Mouse (Mus musculus): ENCODE data around the gene Hoxa2.

Hoxa2 gene

DNA sequence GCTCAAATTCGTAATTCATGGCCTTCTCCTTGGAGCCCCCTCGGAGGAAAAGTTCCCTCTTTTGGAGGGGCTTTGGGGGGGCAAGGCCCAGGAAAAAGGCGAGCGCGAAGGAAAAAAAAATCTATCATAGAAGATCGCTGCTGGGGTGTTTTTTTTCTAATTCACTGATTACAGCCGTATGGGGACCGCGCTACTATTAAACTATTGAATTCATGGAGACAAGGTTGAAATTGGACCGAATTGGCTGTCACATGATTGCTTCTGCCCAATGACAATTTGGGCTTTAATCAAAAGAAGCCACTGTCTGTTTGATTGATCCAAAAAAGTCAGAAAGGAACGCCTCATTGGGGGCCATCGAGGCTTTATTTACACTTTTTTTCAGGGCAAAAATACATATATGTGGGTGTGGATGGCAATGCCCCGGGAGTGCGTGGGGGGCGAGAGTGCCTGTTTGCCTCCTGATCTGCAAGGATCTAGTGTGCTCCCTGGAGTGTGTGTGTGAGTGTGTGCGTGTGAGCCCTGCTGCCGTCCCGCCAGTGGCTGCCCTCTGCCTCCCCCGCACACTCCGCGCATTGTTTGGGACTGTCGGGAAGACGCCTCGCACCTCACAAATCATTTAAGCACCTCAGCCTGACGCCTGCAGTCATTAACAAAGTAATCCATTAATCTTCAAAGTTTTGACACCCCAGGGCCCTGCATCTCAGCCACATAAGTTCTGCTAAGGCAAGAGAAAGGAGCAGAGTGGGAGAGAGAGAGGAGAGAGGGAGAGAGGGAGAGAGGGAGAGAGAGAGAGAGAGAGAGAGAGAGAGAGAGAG, at the start of gene Hoxa2:
TSS of gene Hoxa2 (minus strand) at position 206 of the 815 bp plus-strand sequence.
- DNase-seq: no peak

DNA sequence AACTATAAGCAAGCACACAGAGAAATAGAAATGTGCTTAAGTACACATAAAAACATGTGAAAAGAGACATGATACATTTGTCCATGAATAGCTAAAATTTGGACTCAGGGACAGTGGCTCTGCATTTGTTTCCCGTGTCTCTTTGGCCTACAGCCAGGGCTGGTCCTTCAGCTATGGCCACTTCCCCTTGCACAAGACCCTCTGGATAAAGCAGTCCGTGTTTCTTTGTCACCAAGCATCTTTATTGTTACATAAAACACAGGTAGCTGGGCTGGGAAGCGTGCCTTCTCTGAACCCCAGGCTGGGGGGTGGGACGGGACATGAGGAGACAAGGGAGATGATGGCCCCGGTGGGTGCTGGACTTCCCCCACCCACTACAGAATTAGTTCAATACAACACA, 49.6 kb upstream of the Hoxa2 start:
- no peak for DNase-seq

DNA sequence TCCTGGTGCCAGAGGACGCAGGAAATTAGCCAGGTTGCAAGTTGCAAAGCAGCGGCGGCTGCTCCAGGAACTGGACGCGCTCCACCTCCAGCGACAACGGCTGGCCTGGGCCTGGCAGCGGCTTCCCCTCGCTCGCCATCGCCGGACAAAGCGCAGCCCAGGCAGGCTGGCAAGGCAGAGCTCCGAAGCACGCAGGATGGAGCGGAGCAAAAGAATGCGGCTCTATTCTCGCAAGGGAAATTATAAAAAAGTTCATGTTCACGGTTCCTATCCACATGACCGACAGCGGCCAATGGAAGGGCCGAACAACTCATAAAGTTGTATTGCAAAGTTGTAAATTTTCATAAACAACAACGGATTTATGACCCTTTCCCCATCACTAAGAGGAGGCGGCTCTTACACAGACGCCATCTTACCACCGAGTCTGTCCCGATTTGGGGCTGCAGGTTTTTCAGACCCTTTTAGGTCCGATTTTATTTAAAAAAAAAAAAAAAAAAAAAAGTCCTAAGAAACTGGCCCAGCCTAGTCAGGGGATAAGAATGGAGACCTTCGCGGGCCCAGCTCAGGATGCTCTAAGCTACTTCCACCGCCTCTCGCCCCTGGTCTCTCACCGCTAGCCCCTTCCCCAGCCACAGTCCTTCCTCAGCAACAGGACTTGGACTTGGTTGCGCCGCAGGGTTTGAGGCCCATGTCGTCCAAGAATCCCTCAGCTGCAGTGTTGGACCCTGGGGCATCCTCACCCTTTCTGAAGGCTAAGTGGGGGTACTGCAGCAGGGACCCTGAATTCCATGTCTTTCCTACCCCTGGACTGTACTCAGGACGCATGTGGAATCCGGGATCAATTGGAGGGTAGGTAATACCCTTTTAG, 48.7 kb upstream of the Hoxa2 start, which contains the start of the genes Hoxa3 and Gm28308:
TSS of gene Hoxa3 (minus strand) at position 218 of the 868 bp plus-strand sequence.
TSS of gene Gm28308 (minus strand) at position 221 of the 868 bp plus-strand sequence.
- DNase-seq: peak in 1 of 2 experiments; percentile 17

DNA sequence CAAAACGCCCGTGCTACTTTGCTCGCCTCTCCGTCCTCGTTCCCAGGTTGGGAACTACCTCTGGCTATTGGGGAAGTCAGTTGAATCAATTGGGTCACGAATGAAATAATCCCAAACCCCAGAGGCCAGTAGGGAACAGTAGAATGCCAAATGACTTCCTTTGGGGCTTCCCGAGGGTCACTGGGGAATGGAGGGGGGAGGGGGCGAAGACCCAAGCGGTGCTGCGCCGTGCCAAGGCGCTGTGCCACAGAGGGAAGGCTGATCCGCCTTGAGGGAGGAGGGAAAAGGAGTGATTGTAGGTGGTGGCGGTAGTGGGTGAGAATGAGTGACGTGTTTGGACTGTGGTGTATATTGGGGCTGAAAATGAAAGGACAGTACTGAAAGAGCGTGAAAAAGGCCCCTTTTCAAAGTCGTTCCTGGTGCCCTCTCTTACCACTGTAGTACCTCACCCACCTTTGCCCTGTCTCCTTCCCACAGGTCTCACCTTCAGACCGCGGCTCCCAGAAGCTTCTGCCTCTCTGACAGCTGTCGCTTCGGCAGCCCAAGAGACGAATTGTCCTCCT, 48.0 kb upstream of the Hoxa2 start:
- DNase-seq: peak in 1 of 2 experiments; percentile 7

DNA sequence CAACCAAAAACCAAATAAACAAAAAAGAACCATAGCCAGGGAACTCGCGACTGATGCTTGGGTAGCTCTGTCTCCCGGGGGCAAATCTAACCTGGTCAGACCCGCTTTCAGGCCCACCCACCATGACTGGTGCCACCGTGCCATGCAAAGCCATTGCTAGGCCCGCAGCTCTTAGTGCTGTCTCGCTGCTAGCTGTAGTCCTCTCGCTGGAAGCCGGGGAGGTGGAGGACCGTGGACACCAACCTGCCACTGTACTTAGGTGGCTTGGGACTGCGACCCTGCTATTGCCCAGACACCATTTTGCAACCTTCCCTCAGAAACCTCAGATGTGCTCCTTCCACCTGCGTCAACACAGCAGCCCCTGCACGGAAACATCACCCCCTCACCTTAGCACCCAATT, 47.3 kb upstream of the Hoxa2 start:
- DNase-seq: peak in 1 of 2 experiments; percentile 11

DNA sequence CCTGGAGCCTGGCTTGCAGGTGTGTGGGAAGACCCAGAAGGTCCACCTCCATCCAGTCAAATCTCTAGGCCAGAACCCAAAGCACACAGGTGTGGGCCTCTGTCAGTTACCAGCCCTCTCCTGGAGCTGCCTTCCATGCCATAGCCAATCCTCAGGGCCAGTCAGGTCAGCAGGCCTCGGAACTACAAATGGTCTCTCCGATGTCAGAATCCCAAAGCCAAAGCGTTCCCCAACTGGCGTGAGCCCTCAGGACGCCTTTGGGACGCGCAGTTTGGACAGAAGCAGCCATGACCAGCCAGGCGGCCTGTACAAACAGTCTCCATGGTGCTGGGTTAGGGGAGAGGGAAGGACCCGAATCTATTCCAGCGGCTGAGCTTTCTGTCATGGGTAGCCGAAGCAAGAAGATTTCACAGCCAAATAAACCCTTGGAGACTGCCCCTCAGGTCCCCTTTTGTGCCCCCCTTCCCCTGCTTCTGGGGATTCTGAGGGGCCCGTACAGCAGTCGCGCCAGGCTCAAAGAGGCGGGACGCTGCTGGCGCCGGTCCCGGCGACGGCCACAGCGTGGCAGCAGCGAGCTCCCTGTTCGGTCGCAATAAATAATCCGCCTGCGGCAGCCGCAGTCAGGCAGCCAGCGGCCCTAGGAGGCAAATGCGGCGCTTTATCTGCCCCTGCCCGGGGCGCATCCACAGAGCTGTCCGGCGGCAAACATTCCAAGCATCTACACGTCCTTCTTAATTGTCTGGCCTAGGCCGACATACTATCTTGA, 46.7 kb upstream of the Hoxa2 start:
- peak; percentile 72 to 75 for DNase-seq

DNA sequence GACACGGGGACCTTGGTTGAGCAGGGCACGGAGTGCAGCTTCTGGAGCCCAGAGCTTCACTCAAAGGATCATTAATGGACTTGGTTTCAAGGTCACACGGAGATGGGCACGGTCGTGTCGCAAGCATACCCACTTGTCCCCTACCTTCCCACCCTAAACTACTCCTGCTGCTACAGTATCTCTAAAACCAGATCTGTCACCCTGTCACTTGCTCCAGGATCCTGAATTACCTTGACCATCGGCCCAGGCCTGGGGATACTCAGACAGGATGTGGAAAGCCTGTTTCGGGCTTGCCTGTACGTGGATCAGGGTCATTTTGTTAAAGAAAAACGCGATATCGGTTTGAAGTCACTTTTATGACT, 45.0 kb upstream of the Hoxa2 start:
- DNase-seq: no peak

DNA sequence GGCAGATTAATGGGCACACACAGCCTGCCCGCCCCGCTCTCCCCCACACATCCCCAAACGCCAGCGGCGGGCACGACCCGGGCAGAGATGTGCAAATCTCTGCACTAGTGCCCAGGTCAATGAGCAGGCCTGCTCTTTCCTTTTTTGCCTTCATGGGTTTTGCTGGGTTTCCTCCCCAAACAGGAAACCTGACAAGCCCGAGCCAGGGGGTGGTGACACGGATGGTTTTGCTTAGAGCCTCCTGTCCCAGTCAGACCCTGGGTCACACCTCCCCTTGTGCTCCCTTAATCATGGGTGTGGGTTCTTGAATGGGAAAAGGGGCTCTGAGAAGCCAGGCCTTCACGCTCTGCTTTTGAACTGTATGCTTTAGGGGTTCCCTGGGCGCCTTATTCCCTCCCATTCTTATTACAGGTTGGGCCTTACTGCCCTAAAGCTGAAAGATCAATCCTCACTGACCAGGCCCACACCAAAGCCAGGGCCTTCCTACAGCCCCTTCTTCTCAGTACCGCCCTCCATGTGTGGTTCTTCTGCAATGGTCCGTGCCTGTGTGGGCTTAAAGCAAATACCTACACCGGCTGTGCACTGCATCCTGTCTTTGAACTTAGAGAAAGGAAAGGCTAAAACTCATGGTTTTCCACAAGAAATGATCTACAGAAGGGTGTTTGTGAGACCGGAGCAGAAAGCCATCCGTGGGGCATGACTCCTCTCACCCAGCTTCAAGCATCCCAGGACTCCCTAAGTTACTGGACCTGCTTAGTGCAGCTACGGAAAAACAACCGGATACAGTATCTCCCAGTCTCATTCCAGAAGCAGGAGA, 44.4 kb upstream of the Hoxa2 start:
- DNase-seq: no peak

DNA sequence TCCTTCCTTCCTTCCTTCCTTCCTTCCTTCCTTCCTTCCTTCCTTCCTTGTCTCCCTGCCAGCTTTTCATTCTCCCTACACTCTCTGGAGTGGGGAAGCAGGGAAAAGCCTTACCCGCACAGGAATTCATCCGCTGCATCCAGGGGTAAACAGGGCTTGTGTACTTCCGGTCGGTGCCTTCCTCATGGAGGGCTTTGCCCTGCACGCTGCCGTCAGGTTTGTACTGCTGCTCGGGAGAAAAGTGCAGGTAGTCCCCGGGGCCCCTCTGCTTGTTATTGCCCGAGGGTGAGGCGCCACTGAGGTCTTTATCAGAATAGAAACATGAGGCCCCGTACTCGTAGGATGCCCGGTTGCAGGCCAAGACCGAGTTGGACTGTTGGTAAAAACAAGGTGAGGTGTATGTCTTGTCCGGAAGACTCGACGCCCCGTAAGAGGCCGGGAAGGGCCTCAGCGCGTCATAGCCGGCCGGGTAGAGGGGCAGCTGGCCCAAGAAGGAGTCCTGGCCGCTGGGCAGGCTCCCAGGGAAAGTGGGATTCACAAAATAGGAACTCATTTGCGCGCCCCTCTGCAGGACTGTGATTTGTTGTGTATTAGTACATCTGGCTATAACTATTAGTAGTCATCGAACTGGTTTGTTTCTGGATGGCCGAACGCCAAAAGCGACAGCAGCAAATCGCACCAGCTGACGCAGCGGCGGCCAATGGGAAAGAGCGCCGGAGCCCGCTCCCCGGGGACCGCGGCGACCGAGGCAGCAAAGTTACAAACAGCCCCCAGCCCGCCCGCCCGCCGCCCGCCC, 43.6 kb upstream of the Hoxa2 start, which contains the start of gene Hoxa6:
TSS of gene Hoxa6 (minus strand) at position 651 of the 796 bp plus-strand sequence.
- DNase-seq: no peak

DNA sequence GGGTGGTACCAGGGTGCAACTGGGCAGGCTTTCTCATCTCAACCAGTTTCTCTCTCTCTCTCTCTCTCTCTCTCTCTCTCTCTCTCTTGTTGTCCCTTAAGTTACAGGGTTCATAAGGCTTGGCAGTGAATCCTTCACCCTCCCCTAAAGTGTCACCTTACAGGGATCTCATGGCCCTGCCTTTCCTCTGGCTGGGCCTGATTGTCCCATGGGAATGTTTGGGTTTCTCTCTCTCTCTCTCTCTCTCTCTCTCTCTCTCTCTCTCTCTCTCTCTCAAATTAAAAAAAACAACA, 43.0 kb upstream of the Hoxa2 start:
- no peak for DNase-seq

DNA sequence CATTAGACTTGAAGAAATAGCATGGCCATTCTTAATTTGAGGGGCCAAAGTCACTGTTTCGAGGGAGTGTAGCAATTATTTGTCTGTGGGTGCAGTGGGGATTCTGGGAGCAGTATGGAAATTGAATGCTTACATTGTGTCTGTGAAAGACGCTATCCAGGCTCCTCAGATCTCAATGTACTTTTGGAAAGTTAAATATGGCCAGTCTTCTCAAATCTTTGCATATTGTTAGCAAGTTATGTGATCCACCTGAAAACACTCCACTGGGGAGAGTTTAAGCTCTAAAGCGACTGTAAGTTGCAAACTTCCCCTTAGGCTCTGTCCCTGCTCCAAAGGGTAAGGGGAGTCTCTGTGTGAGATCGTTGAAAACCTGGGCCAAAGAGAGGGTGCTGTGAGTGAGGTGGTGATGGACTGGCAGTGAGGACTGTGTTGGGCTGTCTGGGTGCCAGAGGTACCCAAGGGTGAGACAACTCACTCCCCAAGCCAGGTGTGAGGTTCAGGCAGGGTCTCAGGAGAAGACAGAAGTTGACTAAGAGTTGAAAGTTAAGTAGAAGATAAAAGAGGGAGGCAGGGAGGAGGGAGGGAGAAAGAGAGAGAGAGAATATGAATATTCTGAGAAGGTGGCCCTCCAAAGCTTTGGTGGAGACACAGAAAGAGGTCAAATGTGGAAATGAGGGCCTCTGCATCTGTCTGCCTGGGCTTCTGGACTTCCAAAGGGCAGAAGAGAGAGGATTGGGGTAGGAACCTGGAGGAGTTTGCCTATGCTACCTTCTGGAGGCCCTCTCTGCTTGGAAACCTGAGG, 42.5 kb upstream of the Hoxa2 start:
- no peak for DNase-seq

DNA sequence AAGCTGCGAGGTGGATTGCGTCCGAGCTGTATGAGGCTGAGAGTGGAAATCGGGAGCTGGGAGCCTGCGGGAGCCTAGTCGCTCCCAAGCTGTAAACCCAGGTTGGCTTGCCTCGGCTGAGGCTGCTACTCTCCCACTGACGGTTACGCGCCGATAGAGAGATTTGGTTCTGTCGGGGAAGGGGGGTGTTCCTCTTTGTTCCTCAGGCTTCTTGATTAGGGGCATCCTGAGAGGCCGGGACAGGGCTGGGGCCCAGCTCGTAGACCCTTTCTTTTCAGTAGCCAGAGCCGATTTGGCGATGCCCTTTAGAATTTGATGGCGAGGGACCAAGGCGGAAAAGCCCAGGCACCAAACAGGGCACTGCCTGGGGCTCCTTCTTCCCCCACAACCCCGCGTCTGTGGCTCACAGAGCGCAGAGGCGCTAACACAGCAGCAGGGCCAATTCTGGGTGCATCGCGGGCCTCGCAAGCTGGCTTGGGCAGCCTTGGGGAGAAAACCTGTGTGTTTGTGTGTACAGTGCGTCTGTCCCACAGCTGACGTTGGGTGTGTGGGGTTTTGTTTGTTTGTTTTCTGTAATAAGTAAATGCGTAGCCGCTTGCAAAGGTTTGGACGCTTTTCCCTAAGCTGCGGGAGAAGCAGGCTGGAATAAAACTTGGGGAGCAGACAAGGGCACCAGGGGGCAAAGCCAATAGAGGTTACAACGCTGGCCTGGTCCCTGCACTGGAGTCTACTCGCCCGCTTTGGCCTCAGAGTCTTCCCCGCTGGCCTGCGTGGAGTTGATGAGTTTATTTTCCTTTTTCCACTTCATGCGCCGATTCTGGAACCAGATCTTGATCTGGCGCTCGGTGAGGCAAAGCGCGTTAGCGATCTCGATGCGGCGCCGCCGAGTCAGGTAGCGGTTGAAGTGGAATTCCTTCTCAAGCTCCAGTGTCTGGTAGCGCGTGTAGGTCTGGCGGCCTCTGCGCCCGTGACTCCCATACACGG, 41.3 kb upstream of the Hoxa2 start:
- DNase-seq: no peak

DNA sequence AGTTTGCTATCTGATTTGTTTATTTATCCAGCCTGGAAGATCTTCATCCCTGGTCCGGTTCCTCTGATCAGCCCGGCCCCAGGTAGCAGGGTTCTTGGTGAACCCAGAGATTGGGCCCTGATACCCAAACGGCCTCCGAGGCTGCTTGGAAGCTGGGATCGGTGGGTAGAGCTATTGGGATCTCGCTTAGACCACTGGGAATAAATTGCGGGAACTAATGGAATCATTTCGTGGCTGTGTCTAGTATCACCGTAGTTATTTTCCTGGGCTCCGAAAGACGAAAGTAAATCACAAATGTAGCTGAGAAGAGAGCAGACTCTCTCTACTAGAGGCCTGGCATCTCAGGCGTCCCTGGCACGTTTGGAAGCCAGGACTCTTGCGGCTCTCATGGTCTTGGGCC, 40.6 kb upstream of the Hoxa2 start:
- no peak for DNase-seq

DNA sequence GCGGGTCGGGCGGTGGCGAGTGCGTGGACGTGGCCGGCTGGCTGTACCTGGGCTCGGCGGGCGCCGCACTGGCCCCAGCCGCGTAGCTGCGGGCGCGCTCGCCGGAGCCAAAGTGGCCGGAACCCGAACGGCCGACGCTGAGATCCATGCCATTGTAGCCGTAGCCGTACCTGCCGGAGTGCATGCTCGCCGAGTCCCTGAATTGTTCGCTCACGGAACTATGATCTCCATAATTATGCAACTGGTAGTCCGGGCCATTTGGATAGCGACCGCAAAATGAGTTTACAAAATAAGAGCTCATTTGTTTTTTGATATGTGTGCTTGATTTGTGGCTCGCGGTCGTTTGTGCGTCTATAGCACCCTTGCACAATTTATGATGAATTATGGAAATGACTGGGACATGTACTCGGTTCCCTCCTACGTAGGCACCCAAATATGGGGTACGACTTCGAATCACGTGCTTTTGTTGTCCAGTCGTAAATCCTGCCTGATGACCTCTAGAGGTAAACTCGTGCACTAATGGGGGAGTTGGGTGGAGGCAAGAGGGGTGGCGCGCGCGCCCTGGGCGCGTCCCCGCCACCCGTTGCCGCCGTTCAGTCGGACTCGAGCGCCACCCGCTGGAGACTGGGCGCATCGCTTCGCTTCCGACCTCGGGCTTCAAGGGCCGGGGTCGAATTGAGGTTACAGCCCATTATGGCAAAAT, 39.6 kb upstream of the Hoxa2 start, which contains the start of gene Hoxa5:
TSS of gene Hoxa5 (minus strand) at position 538 of the 703 bp plus-strand sequence.
- DNase-seq: no peak

DNA sequence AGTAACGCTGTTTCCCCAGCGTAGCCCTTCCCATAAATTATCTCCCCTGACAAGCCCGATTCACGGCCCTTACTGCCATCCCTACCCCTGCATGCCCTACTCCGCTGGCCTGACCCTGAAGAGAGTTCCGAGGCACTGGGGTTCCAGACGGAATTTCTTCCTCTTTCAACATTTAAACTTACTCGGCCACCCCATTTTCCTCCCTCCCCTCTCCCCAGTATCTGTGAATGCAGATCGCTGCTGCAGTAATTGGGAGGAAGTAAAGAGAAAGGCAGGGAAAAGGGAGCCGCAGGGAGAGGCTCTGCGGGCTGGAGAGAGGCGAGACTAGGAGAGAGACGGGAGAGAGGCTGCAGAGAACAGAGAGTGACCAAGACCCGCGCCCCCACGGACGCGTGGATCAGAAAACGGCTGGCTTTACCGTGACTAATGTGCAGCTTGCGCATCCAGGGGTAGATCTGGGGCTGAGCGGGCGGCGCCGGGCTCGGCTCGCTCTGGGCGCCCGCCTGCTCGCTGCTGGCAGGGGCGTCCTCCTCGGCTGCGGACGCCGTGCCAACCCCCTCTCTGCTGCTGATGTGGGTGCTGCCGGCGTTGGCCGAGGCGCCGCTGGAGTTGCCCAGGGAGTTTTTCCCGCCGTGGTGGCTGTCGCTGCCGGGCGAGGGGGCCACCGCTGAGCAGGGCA, 38.9 kb upstream of the Hoxa2 start:
- DNase-seq: no peak

DNA sequence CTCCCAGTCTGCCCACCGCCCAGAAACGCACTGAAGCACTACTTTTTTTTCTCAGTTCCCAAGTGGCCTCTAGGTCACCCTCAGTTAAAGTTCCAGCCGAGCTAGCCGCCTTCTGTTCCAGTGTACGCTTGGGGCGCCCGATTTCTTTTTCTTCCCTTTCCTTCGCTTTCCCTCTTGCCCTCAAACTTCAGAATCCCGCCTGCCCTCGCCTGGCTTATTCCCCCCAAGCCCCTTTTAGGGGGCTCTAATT, 38.4 kb upstream of the Hoxa2 start:
- DNase-seq: no peak

DNA sequence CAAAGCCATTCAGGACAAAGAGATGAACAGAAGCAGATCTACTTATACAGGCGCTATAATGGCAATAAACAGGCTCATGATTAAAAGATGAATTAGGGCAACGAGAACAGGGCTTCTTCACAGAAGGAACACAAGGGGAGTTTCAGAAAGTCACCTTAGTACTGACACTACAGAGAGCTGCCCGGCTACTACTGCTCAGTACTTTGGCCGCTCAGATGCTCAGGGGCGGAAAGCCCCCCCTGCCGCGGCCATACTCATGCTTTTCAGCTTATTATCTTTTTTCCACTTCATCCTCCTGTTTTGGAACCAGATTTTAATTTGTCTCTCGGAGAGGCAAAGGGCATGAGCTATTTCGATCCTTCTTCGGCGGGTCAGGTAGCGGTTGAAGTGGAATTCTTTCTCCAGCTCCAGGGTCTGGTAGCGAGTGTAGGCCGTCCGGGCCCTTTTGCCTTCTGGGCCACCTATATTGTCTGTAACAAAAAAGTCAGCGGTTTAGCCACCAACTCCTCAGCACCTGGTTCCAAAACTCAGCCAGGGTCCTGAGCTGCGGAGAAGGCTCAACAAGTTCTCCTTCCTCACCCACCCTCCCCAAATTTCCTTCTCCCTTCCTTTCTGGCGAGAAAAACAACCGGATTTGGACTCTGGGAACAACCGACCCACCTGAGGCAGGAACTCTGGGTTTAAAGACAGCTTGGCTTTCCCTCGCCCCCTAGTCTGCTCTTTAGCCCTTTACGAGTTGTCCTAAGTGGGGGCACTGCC, 37.9 kb upstream of the Hoxa2 start:
- no peak for DNase-seq
